Mouse (Mus musculus) forebrain, embryonic 13.5 days (tissue): ENCODE measurements around the gene Ccnj. TPM values are rescaled to one million over a fixed set of nuclear protein-coding genes. Genes with fewer than 3 reads are reported as not detected.

Experiments
- ATAC-seq: fragments of 200-750 bp; cut with Nextera tagmentation; 2 replicates; pipeline ENCODE4 v1.8.0; 2017
- H3K27ac ChIP-seq: fragments of 300-500 bp; sonication (generic); 2 replicates; pipeline ENCODE4 v1.5.1; 2015; ENCODE audit warnings: inconsistent platforms, mild to moderate bottlenecking, moderate library complexity
- H3K27me3 ChIP-seq: fragments of 300-500 bp; sonication (generic); 2 replicates; pipeline ENCODE4 v1.6.1; 2015; ENCODE audit warnings: mild to moderate bottlenecking, inconsistent platforms
- H3K36me3 ChIP-seq: fragments of 300-500 bp; sonication (generic); 2 replicates; pipeline ENCODE4 v1.6.1; 2015; ENCODE audit warnings: mild to moderate bottlenecking, inconsistent platforms; ENCODE audit not compliant: poor library complexity, severe bottlenecking
- H3K4me1 ChIP-seq: fragments of 300-500 bp; sonication (generic); 2 replicates; pipeline ENCODE4 v1.6.1; 2015; ENCODE audit warnings: inconsistent platforms
- H3K4me2 ChIP-seq: fragments of 300-500 bp; sonication (generic); 2 replicates; pipeline ENCODE4 v1.6.1; 2015; ENCODE audit warnings: inconsistent platforms, mild to moderate bottlenecking, moderate library complexity
- H3K4me3 ChIP-seq: fragments of 300-500 bp; sonication (generic); 2 replicates; pipeline ENCODE4 v1.5.1; 2015; ENCODE audit warnings: mild to moderate bottlenecking, inconsistent platforms
- H3K9ac ChIP-seq: fragments of 300-500 bp; sonication (generic); 2 replicates; pipeline ENCODE4 v1.6.1; 2015; ENCODE audit warnings: mild to moderate bottlenecking, inconsistent platforms
- H3K9me3 ChIP-seq: fragments of 300-500 bp; sonication (generic); replicated peaks from 2 replicates; pipeline ENCODE4 v1.6.1; 2016; ENCODE audit warnings: inconsistent platforms
- WGBS: fragments of 180-500 bp; shearing (Covaris S2); methylation state at CpG from one replicate; pipeline ENCODE4 v1.1.7; 2015; 5-methylcytosine and 5-hydroxymethylcytosine counted together
- microRNA-seq: library from miRNA; unstranded; fragments of <30 nt; microRNA quantifications from one replicate; pipeline ENCODE4, GENCODE M21; 2016
- polyA plus RNA-seq: library from polyadenylated mRNA; unstranded; fragments of >200 nt; fragmentation: Nextera tagmentation; extraction: Ambion mirVana; gene quantifications from 2 replicates; pipeline ENCODE4 v1.2.1, GENCODE M21; 2015

Gene Ccnj
- polyA plus RNA-seq, 1 experiment from 2014 or later = 27.7 TPM

- H3K9me3 ChIP-seq = no peaks in the 10 kb centered on the region
- no peaks in the 10 kb centered on the region for H3K36me3 ChIP-seq
- WGBS = 27% methylated on average over 5 of the region's 5 CpGs
- no peak overlapping the region for H3K27ac ChIP-seq
- H3K9ac ChIP-seq = no peak overlapping the region
- ATAC-seq = no peak
- H3K4me3 ChIP-seq = no peak overlapping the region
- H3K4me1 ChIP-seq = 0 out of 2 replicates have a peak, but pooled peaks cover 3% of the 10 kb centered on the region
- H3K4me2 ChIP-seq = no peak overlapping the region
- H3K27me3 ChIP-seq = peaks cover 47% of the 10 kb centered on the region
Measured at GRCm38 (mm10) chr19:40868284-40868683, 37.2 kb downstream of the Ccnj start.

GRCm38 (mm10) chr19:40869425-40870105 lies 38.5 kb downstream of the Ccnj start:
- 90% methylated on average over 3 of the region's 3 CpGs for WGBS
- ATAC-seq = no peak

GRCm38 (mm10) chr19:40872955-40873665 lies 42.0 kb downstream of the Ccnj start:
- Histone ChIP-seq H3K4me3 (peak overlapping the region; percentile 53), H3K9me3 (no peaks in the 10 kb centered on the region), H3K36me3 (no peaks in the 10 kb centered on the region), H3K27me3 (peaks cover 57% of the 10 kb centered on the region), H3K4me2 (peak overlapping the region; percentile 68), H3K4me1 (0 out of 2 replicates have a peak, but pooled peaks cover 3% of the 10 kb centered on the region), H3K27ac (peak overlapping the region; percentile 87), H3K9ac (peak overlapping the region; percentile 67)
- peak; percentile 99 for ATAC-seq
- WGBS = 2% methylated on average over 51 of the region's 51 CpGs

More at GRCm38 (mm10) chr19:40869425-40870105, 38.5 kb downstream of the Ccnj start:
- no peaks in the 10 kb centered on the region for H3K36me3 ChIP-seq
- H3K27ac ChIP-seq = no peak overlapping the region
- no peak overlapping the region for H3K4me3 ChIP-seq
- no peak overlapping the region for H3K9ac ChIP-seq
- 0 out of 2 replicates have a peak, but pooled peaks cover 3% of the 10 kb centered on the region for H3K4me1 ChIP-seq
- no peaks in the 10 kb centered on the region for H3K9me3 ChIP-seq
- peaks cover 48% of the 10 kb centered on the region for H3K27me3 ChIP-seq
- no peak overlapping the region for H3K4me2 ChIP-seq

- Histone ChIP-seq H3K27me3 (peaks cover 79% of the 10 kb centered on the region), H3K27ac (no peak overlapping the region), H3K9ac (no peak overlapping the region), H3K4me3 (no peak overlapping the region), H3K9me3 (no peaks in the 10 kb centered on the region), H3K4me2 (no peak overlapping the region), H3K36me3 (no peaks in the 10 kb centered on the region), H3K4me1 (no peaks in the 10 kb centered on the region)
- no peak for ATAC-seq
- 92% methylated on average over 4 of the region's 4 CpGs for WGBS
Measured at GRCm38 (mm10) chr19:40881700-40882099, 50.6 kb downstream of the Ccnj start.

GRCm38 (mm10) chr19:40888887-40889286 lies 57.8 kb downstream of the Ccnj start:
- H3K9me3 ChIP-seq = no peaks in the 10 kb centered on the region
- no peak overlapping the region for H3K4me2 ChIP-seq
- no peak for ATAC-seq
- H3K4me1 ChIP-seq = no peaks in the 10 kb centered on the region
- no peaks in the 10 kb centered on the region for H3K36me3 ChIP-seq
- H3K27ac ChIP-seq = no peak overlapping the region
- no peak overlapping the region for H3K9ac ChIP-seq
- H3K27me3 ChIP-seq = peaks cover 62% of the 10 kb centered on the region
- 84% methylated on average over 1 of the region's 1 CpGs for WGBS
- H3K4me3 ChIP-seq = no peak overlapping the region

- H3K27me3 ChIP-seq = peaks cover 31% of the 10 kb centered on the region
- peak overlapping the region; percentile 85 for H3K27ac ChIP-seq
- peak overlapping the region; percentile 72 for H3K4me3 ChIP-seq
- H3K9ac ChIP-seq = peak overlapping the region; percentile 78
- H3K4me1 ChIP-seq = peaks cover 4% of the 10 kb centered on the region; the same call in 1 of the 2 replicates
- peak overlapping the region; percentile 75 for H3K4me2 ChIP-seq
- H3K9me3 ChIP-seq = no peaks in the 10 kb centered on the region
- WGBS = 48% methylated on average over 21 of the region's 21 CpGs
- H3K36me3 ChIP-seq = no peaks in the 10 kb centered on the region
- ATAC-seq = peak; percentile 54; the same call in 1 of the 2 replicates
Measured at GRCm38 (mm10) chr19:40894071-40894506, 63.0 kb downstream of the Ccnj start.

- Histone ChIP-seq H3K9ac (peak within 1 kb of the TSS; percentile 78), H3K4me3 (peak within 1 kb of the TSS; percentile 72), H3K9me3 (no peaks in the 10 kb centered on the region), H3K27me3 (peaks cover 26% of the 10 kb centered on the region), H3K27ac (peak within 1 kb of the TSS; percentile 85), H3K4me2 (peak within 1 kb of the TSS; percentile 75), H3K4me1 (peaks cover 4% of the 10 kb centered on the region; the same call in 1 of the 2 replicates), H3K36me3 (no peaks in the 10 kb centered on the region)
- ATAC-seq = peak; percentile 95
- WGBS = under 1% methylated on average over 88 of the region's 89 CpGs
Measured at GRCm38 (mm10) chr19:40894519-40895392, 63.7 kb downstream of the Ccnj start, which contains the start of gene Zfp518a. TSS of gene Zfp518a (plus strand) at chr19:40894705.

GRCm38 (mm10) chr19:40895393-40895703 lies 64.3 kb downstream of the Ccnj start:
- Histone ChIP-seq H3K9ac (peak overlapping the region; percentile 78), H3K36me3 (no peaks in the 10 kb centered on the region), H3K27me3 (peaks cover 22% of the 10 kb centered on the region), H3K4me3 (peak overlapping the region; percentile 72), H3K9me3 (no peaks in the 10 kb centered on the region), H3K27ac (peak overlapping the region; percentile 85), H3K4me2 (peak overlapping the region; percentile 75), H3K4me1 (peaks cover 4% of the 10 kb centered on the region; the same call in 1 of the 2 replicates)
- no peak for ATAC-seq
- WGBS = under 1% methylated on average over 6 of the region's 6 CpGs

Small RNA genes within 50 kb of the gene (microRNA-seq; reads per million reads assigned to microRNA genes)
- gene Mir8092 = not detected

Other genes starting within 250 kb of the Ccnj start
- gene Aldh18a1, start 242.8 kb upstream of the Ccnj start, polyA plus RNA-seq = 81.4 and 87.0 TPM in 2 replicates
- 11.6 and 12.7 TPM in 2 replicates for gene Tctn3, start 219.0 kb upstream of the Ccnj start, polyA plus RNA-seq
- gene Entpd1, start 218.9 kb upstream of the Ccnj start, polyA plus RNA-seq = 8.8 and 12.4 TPM in 2 replicates
- 0.19 and 0.37 TPM in 2 replicates for gene Cc2d2b, start 82.5 kb upstream of the Ccnj start, polyA plus RNA-seq
- gene Zfp518a, start 63.4 kb downstream of the Ccnj start, polyA plus RNA-seq = 7.2 and 8.7 TPM in 2 replicates
- gene Blnk, start 163.3 kb downstream of the Ccnj start, polyA plus RNA-seq = 0.22 and 0.26 TPM in 2 replicates
- gene Dntt, start 198.0 kb downstream of the Ccnj start, polyA plus RNA-seq = 0.10 TPM in 1 of 2 replicates, not detected in the other
- gene Opalin, start 245.8 kb downstream of the Ccnj start, polyA plus RNA-seq = not detected in 2 replicates